Mouse (Mus musculus) urinary bladder, postnatal 14 days (tissue): ENCODE data around the gene Gm45713.

Experiments
- DNase-seq: peaks from one replicate; pipeline ENCODE4 v3.0.0; 2021; ENCODE audit warnings: low spot score

The Gm45713 gene

DNA sequence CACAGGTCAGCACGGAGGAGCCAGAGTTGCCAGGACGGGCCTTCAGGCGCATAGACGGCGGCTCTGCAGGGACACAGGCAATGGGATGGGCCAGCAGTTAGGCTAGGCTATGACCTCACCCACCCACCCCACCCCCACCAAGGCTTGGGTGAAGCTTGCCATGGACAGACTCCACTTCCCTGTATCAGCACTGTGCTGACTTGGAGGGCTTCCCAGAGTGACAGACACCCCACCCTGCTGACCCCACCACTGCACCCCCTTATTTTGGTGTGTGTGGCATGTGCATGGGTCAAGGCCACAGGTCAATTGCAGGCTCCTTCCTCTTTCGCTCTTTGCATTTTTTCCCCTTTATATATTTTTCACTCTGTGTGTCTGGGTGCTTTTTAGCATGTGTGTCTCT is 40.7 kb downstream of the Gm45713 start:
- DNase-seq = no peak

DNA sequence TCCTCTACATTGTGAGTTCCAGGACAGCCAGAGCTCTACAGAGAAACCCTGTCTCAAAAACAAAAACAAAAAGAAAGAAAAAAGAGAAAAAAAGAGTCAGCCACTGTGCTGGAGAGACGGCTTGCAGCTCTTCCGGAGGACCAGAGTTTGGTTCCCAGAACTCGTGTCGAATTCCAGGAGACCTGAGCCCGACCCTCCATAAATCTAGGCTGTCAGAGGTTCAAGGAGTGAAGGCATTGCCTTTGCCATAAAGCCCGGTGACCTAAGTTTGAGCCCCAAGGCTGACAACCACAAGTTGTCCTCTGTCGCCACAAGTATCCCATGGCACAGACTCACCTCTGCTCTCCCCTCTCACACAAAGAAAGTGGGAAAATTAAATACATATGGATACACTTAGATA is 41.9 kb downstream of the Gm45713 start:
- DNase-seq = no peak

- DNase-seq = no peak
Measured at GRCm38 (mm10) chr7:45093516-45093905, 42.5 kb downstream of the Gm45713 start.

GRCm38 (mm10) chr7:45092828-45093515 is 43.1 kb downstream of the Gm45713 start:
- DNase-seq = no peak

GRCm38 (mm10) chr7:45092048-45092447 is 44.0 kb downstream of the Gm45713 start, which contains the start of gene Rcn3:
Rcn3 (minus strand) TSS chr7:45092221.
- DNase-seq = peak; percentile 88

GRCm38 (mm10) chr7:45091001-45091990 is 44.7 kb downstream of the Gm45713 start:
- DNase-seq = no peak

DNA sequence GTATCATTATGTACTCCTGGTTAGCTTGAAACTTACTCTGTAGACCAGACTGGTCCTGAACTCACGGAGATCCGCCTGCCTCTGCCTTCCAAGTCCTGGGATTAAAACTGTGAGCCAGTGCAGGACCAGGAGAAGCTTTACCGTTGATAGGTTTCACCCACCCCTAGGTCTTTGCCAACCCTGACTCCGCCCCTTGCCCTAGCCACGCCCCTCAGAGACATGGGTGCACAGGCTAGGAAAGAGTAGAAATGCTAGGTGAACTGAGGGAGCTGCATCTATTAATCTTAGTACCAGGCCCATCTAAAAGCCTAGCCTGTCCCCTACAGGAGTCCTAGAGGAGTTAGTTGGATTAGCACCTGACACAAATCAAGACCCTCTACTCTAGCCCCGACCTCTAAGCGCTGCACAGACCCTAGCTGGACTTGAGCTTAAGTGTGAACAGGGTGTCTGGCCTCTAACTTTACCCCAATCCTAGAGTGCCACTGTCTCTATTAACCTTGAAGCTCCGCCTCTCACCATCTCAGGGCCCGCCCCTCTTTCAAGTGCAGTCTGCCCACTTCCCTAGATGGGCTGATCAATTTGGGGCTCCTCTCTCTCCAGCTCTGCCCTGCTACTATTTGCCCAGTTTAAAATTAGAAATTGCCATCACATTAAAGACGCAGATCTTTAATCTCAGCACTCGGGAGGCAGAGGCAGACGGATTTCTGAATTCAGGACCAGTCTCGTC is 45.6 kb downstream of the Gm45713 start:
- DNase-seq = no peak

DNA sequence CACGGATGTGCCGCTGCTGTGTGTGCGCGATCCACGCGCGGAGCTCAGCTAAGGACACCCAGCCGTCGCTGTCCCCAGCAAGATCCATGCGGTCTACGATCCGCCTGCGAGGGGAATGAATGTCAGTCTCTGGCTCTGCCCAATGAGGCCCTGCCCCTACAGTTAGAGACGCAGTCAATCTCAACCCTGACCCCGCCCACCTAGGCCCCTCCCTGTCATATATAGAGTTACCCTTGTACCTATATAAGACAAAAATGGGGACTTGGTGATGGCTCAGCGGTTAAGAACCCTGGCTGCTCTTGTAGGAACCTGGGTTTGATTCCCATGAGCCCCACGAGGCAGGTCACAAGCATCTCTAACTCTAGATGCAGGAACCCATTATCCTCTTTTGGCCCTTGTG is 47.4 kb downstream of the Gm45713 start:
- no peak for DNase-seq

DNA sequence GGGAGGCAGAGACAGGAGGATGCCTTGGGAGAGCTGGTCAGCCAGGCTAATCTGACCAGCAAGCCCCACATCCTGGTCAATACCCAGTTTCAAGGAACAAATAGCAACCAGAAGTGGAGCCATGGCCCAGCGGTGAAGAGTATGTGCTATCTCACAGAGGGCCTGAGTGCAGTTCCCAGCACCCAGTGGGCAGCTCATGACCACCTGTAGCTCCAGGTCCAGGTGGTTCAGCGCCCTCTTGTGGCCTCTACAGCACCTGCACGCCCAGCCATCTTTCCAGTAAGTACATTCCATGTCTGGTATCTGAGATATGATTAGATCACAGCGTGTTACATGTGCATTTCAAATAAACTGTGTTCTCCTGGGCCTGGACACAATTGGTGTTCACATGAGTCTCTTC is 49.9 kb downstream of the Gm45713 start:
- DNase-seq = no peak

- DNase-seq = no peak
Measured at GRCm38 (mm10) chr7:45083300-45083890, 52.6 kb downstream of the Gm45713 start.

DNA sequence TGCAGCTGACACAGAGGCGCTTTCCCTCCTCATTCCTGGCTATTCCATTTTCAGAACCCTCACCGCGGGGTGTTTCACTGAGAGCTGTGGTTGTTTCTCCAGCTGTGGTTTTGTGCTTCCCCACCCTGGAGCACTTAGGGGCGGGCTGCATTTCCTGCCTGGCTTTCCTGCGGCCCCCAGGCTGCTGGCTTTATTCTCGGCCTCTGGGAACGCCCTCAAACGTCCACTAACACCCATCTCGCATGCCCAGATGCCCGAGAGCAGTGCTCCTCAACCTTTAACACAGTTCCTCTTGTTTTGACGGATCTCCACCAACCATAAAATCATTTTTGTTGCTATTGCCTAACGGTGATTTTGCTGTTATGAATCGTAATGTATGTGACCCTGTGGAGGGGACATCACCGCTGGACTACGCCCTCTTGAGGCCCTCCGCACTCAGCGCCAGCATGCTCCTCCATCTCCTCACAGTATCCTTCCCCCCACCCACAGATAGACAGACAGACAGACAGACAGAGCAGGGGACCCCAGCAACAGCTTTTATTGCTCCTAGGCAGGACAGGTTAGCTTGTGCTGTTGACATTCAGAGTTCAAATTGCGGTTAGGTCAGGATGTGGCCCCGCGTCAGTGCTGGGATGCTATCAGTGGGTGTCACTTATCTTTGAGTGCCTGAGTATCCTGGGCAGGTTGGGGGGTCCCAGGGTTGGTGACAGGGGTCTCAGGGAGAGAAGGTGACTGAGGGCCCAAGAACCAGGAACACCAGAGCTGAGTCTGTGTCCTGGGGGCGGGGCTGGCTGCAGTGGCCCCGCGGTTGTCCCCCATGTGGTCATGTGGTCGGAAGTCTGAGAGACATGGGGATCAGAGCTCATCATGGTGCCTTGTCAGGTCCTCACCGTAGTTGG is 53.4 kb downstream of the Gm45713 start:
- DNase-seq = no peak

GRCm38 (mm10) chr7:45081016-45081415 is 55.0 kb downstream of the Gm45713 start:
- DNase-seq = no peak

DNA sequence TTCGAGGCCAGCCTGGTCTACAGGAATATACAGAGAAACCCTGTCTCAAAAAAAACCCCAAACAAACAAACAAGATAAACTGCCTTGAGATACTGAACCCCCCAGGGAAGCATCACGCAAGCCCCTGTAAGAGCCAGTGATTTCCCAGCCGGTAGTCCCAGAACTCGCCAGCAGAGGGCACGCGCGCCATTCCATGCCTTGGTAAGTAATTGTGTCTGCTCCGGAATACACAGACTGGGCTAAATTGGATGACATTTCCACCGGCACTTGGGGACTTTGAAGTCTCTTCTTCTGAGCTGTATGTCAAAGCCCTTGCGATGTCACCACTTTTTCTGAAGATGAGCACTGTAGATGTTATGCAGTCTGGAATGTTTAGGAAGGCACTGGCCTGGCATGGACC is 56.2 kb downstream of the Gm45713 start:
- DNase-seq = peak; percentile 89

DNA sequence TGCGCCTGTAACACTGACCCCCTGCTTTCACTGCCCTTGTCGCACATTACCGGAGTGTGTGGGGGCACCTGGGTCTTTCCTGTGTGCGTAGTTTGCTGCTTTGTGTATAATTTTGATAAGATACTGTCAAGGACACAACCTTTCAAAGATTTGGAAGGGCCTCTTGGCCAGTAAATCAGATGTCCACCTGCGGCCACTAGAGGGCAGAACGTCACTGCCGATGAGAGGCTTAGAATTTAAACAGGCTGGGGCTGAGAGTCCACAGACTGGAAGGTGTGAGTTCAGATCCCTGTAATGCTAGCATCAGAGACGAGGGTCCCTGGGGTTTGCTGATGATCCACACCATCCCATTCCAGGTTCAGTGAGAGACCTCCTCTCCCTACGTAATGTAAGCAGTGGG is 57.5 kb downstream of the Gm45713 start:
- DNase-seq = peak; percentile 78

DNA sequence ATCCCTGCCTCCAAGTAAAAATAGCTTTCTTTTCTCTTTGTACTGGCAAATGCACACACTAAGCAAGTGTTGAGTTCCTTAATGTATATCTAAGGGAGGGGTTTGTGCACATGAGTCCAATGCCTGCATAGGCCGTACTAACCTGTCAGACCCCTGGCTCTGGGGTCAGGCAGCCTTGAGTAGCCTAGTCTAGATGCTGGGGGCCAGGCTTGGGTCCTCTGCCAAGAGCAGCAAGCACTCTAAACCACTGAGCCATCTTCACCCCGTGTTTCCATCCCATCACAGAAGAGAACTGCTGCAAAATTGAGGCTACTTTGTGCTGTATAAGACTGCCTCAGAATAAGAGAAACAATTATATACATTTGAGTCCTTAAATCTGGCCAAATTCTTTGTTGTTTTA is 58.2 kb downstream of the Gm45713 start:
- DNase-seq = no peak

GRCm38 (mm10) chr7:45077322-45077721 is 58.7 kb downstream of the Gm45713 start:
- DNase-seq = no peak

GRCm38 (mm10) chr7:45076501-45076900 is 59.5 kb downstream of the Gm45713 start:
- no peak for DNase-seq
